Mouse (Mus musculus): Measurements from ENCODE around the gene Primpol. TPM values are rescaled to one million over a fixed set of nuclear protein-coding genes. Genes with fewer than 3 reads are reported as not detected.
A peak's percentile ranks its signal among the peaks of the same experiment; 100 is the strongest.

The Primpol gene
- polyA plus RNA-seq, 1 experiment from 2014 or later, result 4.2 TPM

- Histone ChIP-seq H3K36me3 (replicated peaks; ENCODE audit: insufficient read depth, low read length) (peaks cover 49% of the 10 kb centered on the region), H3K4me1 (ENCODE audit: insufficient read depth) (no peaks in the 10 kb centered on the region), H3K9ac (replicated peaks) (no peak overlapping the region), H3K4me3 (ENCODE audit: low read depth, low read length) (no peak overlapping the region), H3K4me2 (ENCODE audit: low read depth, low read length) (no peak overlapping the region), H3K27ac (ENCODE audit: low read depth) (no peak overlapping the region), H3K27me3 (ENCODE audit: insufficient read depth, low read length) (no peaks in the 10 kb centered on the region), H3K9me3 (ENCODE audit: low read length) (no peaks in the 10 kb centered on the region)
- DNase-seq (no peak), ATAC-seq (no peak)
- TF ChIP-seq CTCF (IDR thresholded peaks at IDR 0.05; ENCODE audit: low read depth) (no peak), EP300 (IDR thresholded peaks at IDR 0.05; ENCODE audit: low read depth) (no peak)
- 92% methylated on average over 2 of the region's 2 CpGs for WGBS (ENCODE audit: insufficient replicate concordance)
Measured at GRCm38 (mm10) chr8:46573964-46574363, 43.0 kb downstream of the Primpol start.

DNA sequence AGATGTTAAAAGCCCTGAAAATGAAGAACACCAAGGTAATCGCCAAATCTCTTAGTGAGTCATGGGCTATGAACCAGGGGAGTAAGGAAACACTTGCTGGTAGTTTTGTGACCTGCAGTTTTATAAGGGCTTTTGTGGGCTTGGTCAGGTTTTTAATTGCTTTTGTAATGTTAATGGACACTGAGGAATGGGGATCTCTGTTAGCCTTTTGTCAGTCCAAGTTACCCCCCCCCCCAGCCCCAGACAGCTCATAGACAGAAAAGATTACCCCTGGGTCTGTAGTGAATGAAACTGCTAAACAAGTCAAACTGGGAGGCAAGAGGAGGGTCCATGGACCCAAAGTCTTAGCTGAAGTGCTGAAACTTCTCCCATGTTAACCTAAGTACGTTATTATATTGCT lies 43.6 kb downstream of the Primpol start:
- TF ChIP-seq CTCF (IDR thresholded peaks at IDR 0.05; ENCODE audit: low read depth), result no peak
- no peak for TF ChIP-seq EP300 (IDR thresholded peaks at IDR 0.05; ENCODE audit: low read depth)
- ATAC-seq (no peak), DNase-seq (no peak)
- Histone ChIP-seq H3K27me3 (ENCODE audit: insufficient read depth, low read length) (no peaks in the 10 kb centered on the region), H3K36me3 (replicated peaks; ENCODE audit: insufficient read depth, low read length) (peaks cover 44% of the 10 kb centered on the region), H3K27ac (ENCODE audit: low read depth) (no peak overlapping the region), H3K9ac (replicated peaks) (no peak overlapping the region), H3K4me3 (ENCODE audit: low read depth, low read length) (no peak overlapping the region), H3K4me2 (ENCODE audit: low read depth, low read length) (no peak overlapping the region), H3K9me3 (ENCODE audit: low read length) (no peaks in the 10 kb centered on the region), H3K4me1 (ENCODE audit: insufficient read depth) (no peaks in the 10 kb centered on the region)
- WGBS (ENCODE audit: insufficient replicate concordance), result 90% methylated on average over 2 of the region's 2 CpGs

DNA sequence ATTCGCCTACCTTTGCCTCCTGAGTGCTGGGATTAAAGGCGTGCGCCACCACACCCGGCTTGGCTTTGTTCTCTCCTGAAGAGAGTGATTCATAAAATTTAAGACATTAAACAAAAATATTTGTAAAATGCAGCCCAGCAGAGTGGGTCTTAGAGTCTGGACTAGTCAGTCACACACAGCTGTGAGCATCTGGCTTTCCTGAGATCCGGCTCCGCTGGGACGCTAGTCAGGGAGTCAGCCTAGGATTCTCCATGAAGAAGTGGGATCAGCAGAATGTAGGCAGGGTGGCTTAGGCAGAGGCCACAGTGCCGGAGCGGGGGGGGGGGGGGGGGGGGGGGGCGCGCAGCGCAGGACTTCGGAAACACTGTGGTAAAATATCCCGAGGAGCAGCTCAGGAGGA lies 46.3 kb downstream of the Primpol start:
- peaks cover 24% of the 10 kb centered on the region for H3K36me3 ChIP-seq (replicated peaks; ENCODE audit: insufficient read depth, low read length)
- ATAC-seq (no peak), DNase-seq (no peak)
- H3K4me3 ChIP-seq (ENCODE audit: low read depth, low read length), result no peak overlapping the region
- no peak for TF ChIP-seq CTCF (IDR thresholded peaks at IDR 0.05; ENCODE audit: low read depth)
- TF ChIP-seq EP300 (IDR thresholded peaks at IDR 0.05; ENCODE audit: low read depth), result no peak
- no peaks in the 10 kb centered on the region for H3K9me3 ChIP-seq (ENCODE audit: low read length)
- H3K27ac ChIP-seq (ENCODE audit: low read depth), result no peak overlapping the region
- H3K4me1 ChIP-seq (ENCODE audit: insufficient read depth), result no peaks in the 10 kb centered on the region
- WGBS (ENCODE audit: insufficient replicate concordance), result 92% methylated on average over 8 of the region's 14 CpGs
- H3K4me2 ChIP-seq (ENCODE audit: low read depth, low read length), result no peak overlapping the region
- H3K27me3 ChIP-seq (ENCODE audit: insufficient read depth, low read length), result no peaks in the 10 kb centered on the region
- H3K9ac ChIP-seq (replicated peaks), result no peak overlapping the region

- no peak for TF ChIP-seq CTCF (IDR thresholded peaks at IDR 0.05; ENCODE audit: low read depth)
- TF ChIP-seq EP300 (IDR thresholded peaks at IDR 0.05; ENCODE audit: low read depth), result no peak
- no peak for ATAC-seq
- H3K27ac ChIP-seq (ENCODE audit: low read depth), result no peak overlapping the region
- H3K9me3 ChIP-seq (ENCODE audit: low read length), result no peaks in the 10 kb centered on the region
- 85% methylated on average over 19 of the region's 19 CpGs for WGBS (ENCODE audit: insufficient replicate concordance)
- no peak for DNase-seq
- no peak overlapping the region for H3K4me2 ChIP-seq (ENCODE audit: low read depth, low read length)
- no peaks in the 10 kb centered on the region for H3K27me3 ChIP-seq (ENCODE audit: insufficient read depth, low read length)
- H3K36me3 ChIP-seq (replicated peaks; ENCODE audit: insufficient read depth, low read length), result peaks cover 25% of the 10 kb centered on the region
- H3K9ac ChIP-seq (replicated peaks), result no peak overlapping the region
- H3K4me3 ChIP-seq (ENCODE audit: low read depth, low read length), result no peak overlapping the region
- no peaks in the 10 kb centered on the region for H3K4me1 ChIP-seq (ENCODE audit: insufficient read depth)
Measured at GRCm38 (mm10) chr8:46569659-46570441, 47.2 kb downstream of the Primpol start.

DNA sequence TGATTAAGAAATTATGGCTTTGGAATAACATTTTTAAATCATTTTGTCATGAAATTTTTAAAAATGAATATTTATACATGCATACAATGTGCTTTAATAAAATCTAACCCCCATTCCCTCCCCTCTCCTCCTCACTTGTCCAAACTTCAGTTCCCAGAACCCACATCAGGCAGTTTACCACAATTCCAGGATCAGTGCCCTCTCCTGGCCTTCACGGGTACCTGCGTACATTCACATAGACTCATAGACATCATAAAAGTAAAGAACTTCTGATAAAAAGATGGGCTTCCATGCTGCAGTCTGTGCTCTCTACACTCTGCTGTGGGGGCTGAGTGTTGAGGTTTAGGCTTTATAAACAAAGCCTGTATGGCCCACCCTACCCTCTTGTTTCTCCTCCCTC lies 48.1 kb downstream of the Primpol start:
- WGBS (ENCODE audit: insufficient replicate concordance), result 76% methylated on average over 2 of the region's 2 CpGs
- Histone ChIP-seq H3K36me3 (replicated peaks; ENCODE audit: insufficient read depth, low read length) (peaks cover 22% of the 10 kb centered on the region), H3K4me1 (ENCODE audit: insufficient read depth) (no peaks in the 10 kb centered on the region), H3K9ac (replicated peaks) (no peak overlapping the region), H3K4me2 (ENCODE audit: low read depth, low read length) (no peak overlapping the region), H3K27me3 (ENCODE audit: insufficient read depth, low read length) (no peaks in the 10 kb centered on the region), H3K4me3 (ENCODE audit: low read depth, low read length) (no peak overlapping the region), H3K27ac (ENCODE audit: low read depth) (no peak overlapping the region), H3K9me3 (ENCODE audit: low read length) (no peaks in the 10 kb centered on the region)
- DNase-seq (no peak), ATAC-seq (no peak)
- TF ChIP-seq EP300 (IDR thresholded peaks at IDR 0.05; ENCODE audit: low read depth), result no peak
- TF ChIP-seq CTCF (IDR thresholded peaks at IDR 0.05; ENCODE audit: low read depth), result peak; percentile 48

DNA sequence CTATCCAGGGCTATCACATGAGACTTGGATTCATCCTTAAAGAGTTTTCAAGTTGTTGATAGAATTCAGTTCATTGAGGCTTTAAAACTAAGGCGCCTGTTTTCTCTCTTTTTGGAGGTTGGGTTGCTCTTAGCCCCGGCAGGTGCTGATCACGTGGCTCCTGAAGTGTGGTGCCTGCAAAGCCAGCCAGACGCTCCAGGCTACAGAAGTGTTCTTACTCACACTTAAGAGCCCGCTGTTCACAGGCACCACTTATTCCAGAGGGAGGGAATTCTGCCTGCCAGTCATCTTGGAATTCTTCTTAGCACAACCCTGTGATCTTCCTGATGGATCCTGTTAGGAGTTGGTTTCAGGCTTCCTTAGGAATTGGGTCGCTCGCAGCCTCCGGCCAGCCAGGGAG lies 49.1 kb downstream of the Primpol start:
- H3K27me3 ChIP-seq (ENCODE audit: insufficient read depth, low read length), result no peaks in the 10 kb centered on the region
- no peaks in the 10 kb centered on the region for H3K9me3 ChIP-seq (ENCODE audit: low read length)
- WGBS (ENCODE audit: insufficient replicate concordance), result 91% methylated on average over 8 of the region's 8 CpGs
- H3K9ac ChIP-seq (replicated peaks), result no peak overlapping the region
- no peaks in the 10 kb centered on the region for H3K4me1 ChIP-seq (ENCODE audit: insufficient read depth)
- TF ChIP-seq EP300 (IDR thresholded peaks at IDR 0.05; ENCODE audit: low read depth), result no peak
- TF ChIP-seq CTCF (IDR thresholded peaks at IDR 0.05; ENCODE audit: low read depth), result no peak
- peaks cover 22% of the 10 kb centered on the region for H3K36me3 ChIP-seq (replicated peaks; ENCODE audit: insufficient read depth, low read length)
- ATAC-seq (no peak), DNase-seq (no peak)
- no peak overlapping the region for H3K4me2 ChIP-seq (ENCODE audit: low read depth, low read length)
- no peak overlapping the region for H3K27ac ChIP-seq (ENCODE audit: low read depth)
- no peak overlapping the region for H3K4me3 ChIP-seq (ENCODE audit: low read depth, low read length)
